Mouse (Mus musculus): Measurements from ENCODE around the gene Zfp429. TPM values are rescaled to one million over a fixed set of nuclear protein-coding genes. Genes with fewer than 3 reads are reported as not detected.
"Not testable (repeated sequence)": the region's sequence is repeated elsewhere in the genome, so short reads cannot be mapped to it uniquely, and the experiment has no call there.

Zfp429 gene
- polyA plus RNA-seq, 1 experiment from 2014 or later: 3.3 TPM

DNA sequence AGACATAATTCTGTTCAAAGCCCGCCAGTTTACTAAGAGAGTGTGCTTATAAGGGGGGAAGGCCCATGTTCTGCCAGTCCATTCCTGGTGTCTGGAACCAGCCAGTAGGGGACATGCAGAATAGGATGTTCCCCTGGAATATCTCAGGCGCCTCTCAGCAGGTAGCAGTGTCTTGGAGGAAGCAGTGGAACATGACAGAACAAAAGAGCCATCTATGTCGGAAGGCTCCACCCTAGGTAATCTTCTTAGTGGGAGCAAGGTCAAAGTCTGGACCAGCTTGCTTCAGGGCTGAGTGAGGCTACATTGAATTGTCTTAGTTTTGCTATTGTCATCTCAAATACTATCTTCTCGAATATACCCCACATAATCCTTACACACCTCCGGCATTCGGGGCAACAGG lies 16.1 kb upstream of the Zfp429 start:
- Histone ChIP-seq H3K27ac (ENCODE audit: low read depth, low read length) (no peak overlapping the region), H3K4me1 (ENCODE audit: control insufficient read depth, insufficient read depth, low read length) (no peaks in the 10 kb centered on the region), H3K9me3 (replicated peaks; ENCODE audit: control insufficient read depth, low read length) (no peaks in the 10 kb centered on the region), H3K9ac (ENCODE audit: low read length) (no peak overlapping the region), H3K4me2 (ENCODE audit: low read length) (no peak overlapping the region), H3K27me3 (replicated peaks; ENCODE audit: control insufficient read depth, insufficient read depth, low read length) (no peaks in the 10 kb centered on the region), H3K36me3 (ENCODE audit: control insufficient read depth, insufficient read depth, low read length) (no peaks in the 10 kb centered on the region), H3K4me3 (ENCODE audit: low read depth, low read length) (no peak overlapping the region)
- ATAC-seq: no peak
- DNase-seq (ENCODE audit: low spot score): no peak
- WGBS: 90% methylated on average over 6 of the region's 6 CpGs

DNA sequence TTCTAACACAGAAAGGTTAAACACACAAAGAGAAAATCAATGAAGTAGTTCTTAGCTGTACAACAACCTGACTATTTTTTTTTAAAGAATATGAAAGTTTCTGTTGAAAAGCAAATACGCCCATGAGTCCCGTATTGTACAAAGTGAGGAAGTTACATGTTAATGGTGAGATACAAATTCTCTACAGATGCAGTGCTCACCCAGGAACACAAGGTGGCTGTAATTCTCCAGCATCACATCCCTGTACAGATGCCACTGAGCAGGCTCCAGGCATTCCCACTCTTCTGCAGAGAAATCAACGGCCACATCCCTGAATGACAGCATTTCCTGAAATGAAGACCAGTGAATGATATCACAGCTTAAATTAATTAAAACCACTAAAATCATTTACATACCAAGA lies 14.0 kb upstream of the Zfp429 start:
- not testable (repeated sequence) for DNase-seq (ENCODE audit: low spot score); H3K9ac ChIP-seq (ENCODE audit: low read length); ATAC-seq; H3K27ac ChIP-seq (ENCODE audit: low read depth, low read length); H3K36me3 ChIP-seq (ENCODE audit: control insufficient read depth, insufficient read depth, low read length); H3K4me2 ChIP-seq (ENCODE audit: low read length); H3K4me1 ChIP-seq (ENCODE audit: control insufficient read depth, insufficient read depth, low read length); H3K4me3 ChIP-seq (ENCODE audit: low read depth, low read length); H3K27me3 ChIP-seq (replicated peaks; ENCODE audit: control insufficient read depth, insufficient read depth, low read length); H3K9me3 ChIP-seq (replicated peaks; ENCODE audit: control insufficient read depth, low read length)
- 76% methylated on average over 3 of the region's 3 CpGs for WGBS

GRCm38 (mm10) chr13:67376255-67376654 lies 23.4 kb downstream of the Zfp429 start:
- not testable (repeated sequence) for ATAC-seq

DNA sequence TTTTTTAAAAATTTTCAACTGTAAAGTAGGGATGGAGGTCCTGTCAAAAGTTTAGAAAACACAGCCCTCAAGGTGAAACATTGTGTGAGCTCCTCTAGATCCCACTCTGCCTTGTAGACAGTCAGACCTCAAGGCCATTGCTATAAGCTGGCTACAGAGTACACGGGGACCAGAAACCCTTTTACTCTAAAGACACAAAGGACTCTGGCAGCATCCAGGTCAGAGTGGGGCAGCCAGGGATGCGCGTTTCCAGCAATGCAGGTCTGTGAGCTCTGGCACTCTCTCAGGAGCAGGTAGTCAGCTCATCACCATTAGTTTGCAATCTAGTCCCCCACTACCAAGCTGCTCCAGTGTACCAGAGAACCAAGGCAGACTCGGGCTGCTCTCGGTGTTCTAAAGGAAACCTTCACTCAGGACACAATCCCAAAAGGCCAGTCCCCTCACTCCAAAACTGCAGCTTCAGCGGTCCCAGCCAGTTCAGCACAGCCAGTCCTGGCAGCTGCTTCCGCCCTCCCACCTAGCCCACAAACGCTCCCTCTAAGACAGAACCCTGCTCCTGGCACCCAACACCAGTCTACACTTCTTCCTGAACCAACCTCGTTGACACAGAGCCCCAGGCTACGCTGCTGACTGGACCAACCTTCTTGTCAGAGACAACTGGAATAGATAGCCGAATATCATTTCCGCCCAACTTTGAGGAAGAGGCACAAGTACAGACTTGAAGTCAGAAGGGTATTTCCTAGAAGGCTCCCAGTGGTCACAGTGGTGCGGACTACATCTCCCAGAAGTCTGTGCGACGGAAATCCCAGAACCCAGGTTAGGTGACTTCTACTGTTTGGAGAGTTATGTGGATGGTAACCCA lies 24.3 kb downstream of the Zfp429 start, which contains the start of the genes Gm28041 and Zfp456:
Gene Gm28041, minus strand, starts transcription at position 684 of the 862 bp plus-strand sequence.
Gene Zfp456, minus strand, starts transcription at position 761 of the 862 bp plus-strand sequence.
- not testable (repeated sequence) for H3K9me3 ChIP-seq (replicated peaks; ENCODE audit: control insufficient read depth, low read length); H3K27ac ChIP-seq (ENCODE audit: low read depth, low read length); H3K36me3 ChIP-seq (ENCODE audit: control insufficient read depth, insufficient read depth, low read length); H3K4me1 ChIP-seq (ENCODE audit: control insufficient read depth, insufficient read depth, low read length); H3K27me3 ChIP-seq (replicated peaks; ENCODE audit: control insufficient read depth, insufficient read depth, low read length)
- H3K9ac ChIP-seq (ENCODE audit: low read length): peak within 1 kb of the TSS; percentile 13; the same call in 1 of the 2 replicates
- DNase-seq (ENCODE audit: low spot score): peak; percentile 67
- WGBS: 21% methylated on average over 13 of the region's 15 CpGs
- H3K4me3 ChIP-seq (ENCODE audit: low read depth, low read length): peak within 1 kb of the TSS; percentile 27
- peak within 1 kb of the TSS; percentile 49 for H3K4me2 ChIP-seq (ENCODE audit: low read length)
- peak; percentile 94 for ATAC-seq

More at GRCm38 (mm10) chr13:67376255-67376654, 23.4 kb downstream of the Zfp429 start:
- not testable (repeated sequence) for H3K4me3 ChIP-seq (ENCODE audit: low read depth, low read length); H3K36me3 ChIP-seq (ENCODE audit: control insufficient read depth, insufficient read depth, low read length); H3K4me2 ChIP-seq (ENCODE audit: low read length); H3K4me1 ChIP-seq (ENCODE audit: control insufficient read depth, insufficient read depth, low read length); DNase-seq (ENCODE audit: low spot score); H3K9me3 ChIP-seq (replicated peaks; ENCODE audit: control insufficient read depth, low read length); H3K27ac ChIP-seq (ENCODE audit: low read depth, low read length); H3K27me3 ChIP-seq (replicated peaks; ENCODE audit: control insufficient read depth, insufficient read depth, low read length); H3K9ac ChIP-seq (ENCODE audit: low read length)
- 60% methylated on average over 3 of the region's 3 CpGs for WGBS

GRCm38 (mm10) chr13:67360131-67360744 lies 39.4 kb downstream of the Zfp429 start, which contains the start of the genes Gm28044 and Zfp953:
Gene Gm28044 (minus strand): TSS chr13:67360536.
Gene Zfp953 (minus strand): TSS chr13:67360605.
- no peaks in the 10 kb centered on the region for H3K36me3 ChIP-seq (ENCODE audit: control insufficient read depth, insufficient read depth, low read length)

GRCm38 (mm10) chr13:67351854-67352253 lies 47.8 kb downstream of the Zfp429 start:
- Histone ChIP-seq H3K4me2 (ENCODE audit: low read length) (no peak overlapping the region), H3K4me3 (ENCODE audit: low read depth, low read length) (no peak overlapping the region), H3K9ac (ENCODE audit: low read length) (no peak overlapping the region), H3K27ac (ENCODE audit: low read depth, low read length) (no peak overlapping the region), H3K9me3 (replicated peaks; ENCODE audit: control insufficient read depth, low read length) (no peaks in the 10 kb centered on the region), H3K4me1 (ENCODE audit: control insufficient read depth, insufficient read depth, low read length) (no peaks in the 10 kb centered on the region), H3K27me3 (replicated peaks; ENCODE audit: control insufficient read depth, insufficient read depth, low read length) (no peaks in the 10 kb centered on the region), H3K36me3 (ENCODE audit: control insufficient read depth, insufficient read depth, low read length) (no peaks in the 10 kb centered on the region)
- no peak for ATAC-seq
- DNase-seq (ENCODE audit: low spot score): no peak

More at GRCm38 (mm10) chr13:67360131-67360744, 39.4 kb downstream of the Zfp429 start, which contains the start of the genes Gm28044 and Zfp953:
- ATAC-seq (peak; percentile 97), DNase-seq (ENCODE audit: low spot score) (peak; percentile 95)
- H3K9ac ChIP-seq (ENCODE audit: low read length): peak within 1 kb of the TSS; percentile 65
- no peaks in the 10 kb centered on the region for H3K4me1 ChIP-seq (ENCODE audit: control insufficient read depth, insufficient read depth, low read length)
- WGBS: under 1% methylated on average over 15 of the region's 15 CpGs
- no peaks in the 10 kb centered on the region for H3K27me3 ChIP-seq (replicated peaks; ENCODE audit: control insufficient read depth, insufficient read depth, low read length)
- H3K27ac ChIP-seq (ENCODE audit: low read depth, low read length): no peak within 1 kb of the TSS
- peak within 1 kb of the TSS; percentile 50 for H3K4me3 ChIP-seq (ENCODE audit: low read depth, low read length)
- no peaks in the 10 kb centered on the region for H3K9me3 ChIP-seq (replicated peaks; ENCODE audit: control insufficient read depth, low read length)
- peak within 1 kb of the TSS; percentile 76 for H3K4me2 ChIP-seq (ENCODE audit: low read length)

DNA sequence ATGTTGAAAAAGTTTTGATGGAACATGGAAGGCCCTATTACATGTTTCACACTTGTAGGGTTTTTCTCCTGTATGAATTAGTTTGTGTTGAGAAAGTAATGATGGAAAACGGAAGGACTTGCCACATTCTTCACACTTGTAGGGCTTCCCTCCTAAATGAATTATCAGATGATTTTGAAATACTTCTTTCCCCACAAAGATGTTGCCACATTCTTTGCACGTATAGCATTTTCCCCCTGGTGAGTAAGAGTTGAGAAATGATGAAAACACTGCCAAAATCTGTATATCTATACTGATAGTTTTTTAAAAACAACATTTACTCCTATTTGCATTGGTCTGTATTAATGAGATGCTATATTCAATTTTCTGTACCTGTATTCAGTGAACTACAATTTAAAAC lies 56.2 kb downstream of the Zfp429 start:
- WGBS: 96% methylated on average over 2 of the region's 2 CpGs
- Histone ChIP-seq H3K36me3 (ENCODE audit: control insufficient read depth, insufficient read depth, low read length) (no peaks in the 10 kb centered on the region), H3K9ac (ENCODE audit: low read length) (no peak overlapping the region), H3K4me3 (ENCODE audit: low read depth, low read length) (no peak overlapping the region), H3K4me1 (ENCODE audit: control insufficient read depth, insufficient read depth, low read length) (no peaks in the 10 kb centered on the region), H3K27me3 (replicated peaks; ENCODE audit: control insufficient read depth, insufficient read depth, low read length) (no peaks in the 10 kb centered on the region), H3K9me3 (replicated peaks; ENCODE audit: control insufficient read depth, low read length) (no peaks in the 10 kb centered on the region), H3K27ac (ENCODE audit: low read depth, low read length) (no peak overlapping the region), H3K4me2 (ENCODE audit: low read length) (no peak overlapping the region)
- DNase-seq (ENCODE audit: low spot score) (no peak), ATAC-seq (no peak)

All from forebrain, embryonic 14.5 days (tissue).